In genomic region chr12:112987877-112988276, GRCm38 (mm10) we compare ENCODE assay signal across 9 mouse cellular contexts. TPM values are rescaled to one million over a fixed set of nuclear protein-coding genes. Genes with fewer than 3 reads are reported as not detected.
DNase-seq lines count a peak whose midpoint lies in the region; ATAC-seq and TF ChIP-seq lines count a peak whose summit lies in the region.
"Had no signal": no experiment of that assay in that cellular context is flagged by ENCODE, and none has a peak within 500 bp of the region (broad histone marks: within the 10 kb centered on the region; RNA-seq: fewer than 3 reads in every experiment).

No protein-coding gene starts in this region.

- H3K4me2 ChIP-seq in midbrain, embryonic 14.5 days (ENCODE audit: low read length), result no peak overlapping the region
- H3K4me2 ChIP-seq in midbrain, embryonic 16.5 days (ENCODE audit: low read length), result no peak overlapping the region
- H3K4me2 ChIP-seq: liver, embryonic 13.5 days had no signal

- no peak overlapping the region for H3K27ac ChIP-seq in midbrain, embryonic 14.5 days (replicated peaks; ENCODE audit: low read depth, low read length)
- H3K27ac ChIP-seq in midbrain, embryonic 16.5 days (ENCODE audit: low read length), result no peak overlapping the region
- no peak overlapping the region for H3K27ac ChIP-seq in embryonic facial prominence, embryonic 10.5 days (replicated peaks)
- H3K27ac ChIP-seq in spleen, adult 2 months (ENCODE audit: insufficient read depth, low read length), result no peak overlapping the region
- H3K27ac ChIP-seq: liver, embryonic 13.5 days had no signal

- ATAC-seq in midbrain, embryonic 14.5 days (ENCODE audit: low FRiP score, low TSS enrichment), result no peak
- ATAC-seq in midbrain, embryonic 16.5 days, result no peak

- H3K27me3 ChIP-seq in midbrain, embryonic 14.5 days (ENCODE audit: control insufficient read depth, insufficient read depth, low read length), result no peaks in the 10 kb centered on the region
- no peaks in the 10 kb centered on the region for H3K27me3 ChIP-seq in midbrain, embryonic 16.5 days (ENCODE audit: control insufficient read depth, insufficient read depth, low read depth, low read length)
- no peaks in the 10 kb centered on the region for H3K27me3 ChIP-seq in embryonic facial prominence, embryonic 10.5 days (replicated peaks; ENCODE audit: low read depth, poor library complexity, severe bottlenecking)
- H3K27me3 ChIP-seq in spleen, adult 2 months (ENCODE audit: control insufficient read depth, insufficient read depth, low read length), result no peaks in the 10 kb centered on the region
- H3K27me3 ChIP-seq: liver, embryonic 13.5 days had no signal

- H3K9me3 ChIP-seq in midbrain, embryonic 14.5 days (ENCODE audit: control insufficient read depth, low read length), result no peaks in the 10 kb centered on the region
- H3K9me3 ChIP-seq in midbrain, embryonic 16.5 days (replicated peaks; ENCODE audit: control insufficient read depth, low read length, poor library complexity, severe bottlenecking), result no peaks in the 10 kb centered on the region
- H3K9me3 ChIP-seq in embryonic facial prominence, embryonic 10.5 days, result no peaks in the 10 kb centered on the region
- H3K9me3 ChIP-seq: liver, embryonic 13.5 days had no signal

- TF ChIP-seq POLR2A in spleen, adult 2 months (IDR thresholded peaks at IDR 0.05; ENCODE audit: low read depth, low read length), result no peak

- WGBS in midbrain, embryonic 14.5 days, result 69% methylated on average over 6 of the region's 6 CpGs
- 75% methylated on average over 6 of the region's 6 CpGs for WGBS in midbrain, embryonic 16.5 days
- WGBS in embryonic facial prominence, embryonic 10.5 days, result 75% methylated on average over 6 of the region's 6 CpGs
- WGBS in spleen, adult 2 months, result 81% methylated on average over 6 of the region's 6 CpGs

- DNase-seq in embryo, embryonic 10 days (ENCODE audit: low spot score), result peak; percentile 41
- no peak for DNase-seq in embryo, embryonic 11 days
- DNase-seq in midbrain, embryonic 14.5 days, result peak; percentile 19
- DNase-seq in embryonic facial prominence, embryonic 10.5 days (ENCODE audit: low spot score), result peak; percentile 35
- peak in 1 of 2 experiments; percentile 35 for DNase-seq in spleen, adult 2 months (ENCODE audit: low read depth in 1 of 2, low spot score in 2 of 2)
- no peak for DNase-seq in urinary bladder, postnatal 10 days (ENCODE audit: low spot score)
- DNase-seq in right cerebral cortex, adult 18-20 months, result no peak
- DNase-seq: liver, embryonic 13.5 days had no signal

- no peaks in the 10 kb centered on the region for H3K4me1 ChIP-seq in midbrain, embryonic 14.5 days (ENCODE audit: control insufficient read depth, insufficient read depth, low read length)
- H3K4me1 ChIP-seq in midbrain, embryonic 16.5 days (ENCODE audit: control insufficient read depth, insufficient read depth, low read length), result no peaks in the 10 kb centered on the region
- H3K4me1 ChIP-seq in embryonic facial prominence, embryonic 10.5 days, result no peaks in the 10 kb centered on the region
- no peaks in the 10 kb centered on the region; the same call in 1 of the 2 replicates for H3K4me1 ChIP-seq in spleen, adult 2 months (ENCODE audit: control insufficient read depth, insufficient read depth, insufficient read length)

- H3K9ac ChIP-seq in midbrain, embryonic 14.5 days (replicated peaks; ENCODE audit: low read length), result no peak overlapping the region
- H3K9ac ChIP-seq in midbrain, embryonic 16.5 days (ENCODE audit: low read depth, low read length), result no peak overlapping the region
- H3K9ac ChIP-seq: liver, embryonic 13.5 days had no signal

- H3K4me3 ChIP-seq in midbrain, embryonic 14.5 days (replicated peaks; ENCODE audit: low read depth, low read length), result no peak overlapping the region
- no peak overlapping the region for H3K4me3 ChIP-seq in midbrain, embryonic 16.5 days (ENCODE audit: low read depth, low read length)
- no peak overlapping the region for H3K4me3 ChIP-seq in embryonic facial prominence, embryonic 10.5 days
- no peak overlapping the region for H3K4me3 ChIP-seq in spleen, adult 2 months (ENCODE audit: extremely low read depth, insufficient read depth, insufficient read length)
- H3K4me3 ChIP-seq: liver, embryonic 13.5 days had no signal

- TF ChIP-seq CTCF in spleen, adult 2 months (IDR thresholded peaks at IDR 0.05; ENCODE audit: extremely low read depth, insufficient read depth, insufficient read length, insufficient replicate concordance), result peak; percentile 24; the same call in 1 of the 2 replicates

- H3K36me3 ChIP-seq in midbrain, embryonic 14.5 days (ENCODE audit: control insufficient read depth, insufficient read depth, low read length), result peaks cover 68% of the 10 kb centered on the region
- H3K36me3 ChIP-seq in midbrain, embryonic 16.5 days (ENCODE audit: control insufficient read depth, insufficient read depth, low read length), result peaks cover 30% of the 10 kb centered on the region
- H3K36me3 ChIP-seq in embryonic facial prominence, embryonic 10.5 days (replicated peaks), result peaks cover 88% of the 10 kb centered on the region
- H3K36me3 ChIP-seq in spleen, adult 2 months (ENCODE audit: control insufficient read depth, insufficient read depth, low read length), result peaks cover 21% of the 10 kb centered on the region

RNA-seq across cellular contexts. Expression of gene Btbd6, which starts 11.6 kb away (rescaled TPM):
- 49.8 and 54.3 TPM in 2 replicates for polyA plus RNA-seq in midbrain, embryonic 14.5 days (2014; fragmentation: Nextera tagmentation; extraction: Ambion mirVana)
- polyA plus RNA-seq in midbrain, embryonic 16.5 days (2015; fragmentation: Nextera tagmentation; extraction: Ambion mirVana), result 55.5 and 58.8 TPM in 2 replicates
- 22.3 and 23.0 TPM in 2 replicates for polyA plus RNA-seq in embryonic facial prominence, embryonic 10.5 days (2016; fragmentation: Nextera tagmentation; extraction: Ambion mirVana)
- polyA plus RNA-seq in spleen, adult 2 months (2012; rRNA removed), result 22.3 and 61.1 TPM in 2 replicates

RNA-seq across cellular contexts. Expression of gene Brf1, which starts 12.6 kb away (rescaled TPM):
- 37.7 and 55.1 TPM in 2 replicates for polyA plus RNA-seq in midbrain, embryonic 14.5 days (2014; fragmentation: Nextera tagmentation; extraction: Ambion mirVana)
- 44.2 and 46.5 TPM in 2 replicates for polyA plus RNA-seq in midbrain, embryonic 16.5 days (2015; fragmentation: Nextera tagmentation; extraction: Ambion mirVana)
- polyA plus RNA-seq in embryonic facial prominence, embryonic 10.5 days (2016; fragmentation: Nextera tagmentation; extraction: Ambion mirVana), result 59.8 and 60.9 TPM in 2 replicates
- 127 and 186 TPM in 2 replicates for polyA plus RNA-seq in spleen, adult 2 months (2012; rRNA removed)

RNA-seq across cellular contexts. Expression of gene Pacs2, which starts 26.4 kb away (rescaled TPM):
- 28.7 and 32.5 TPM in 2 replicates for polyA plus RNA-seq in midbrain, embryonic 14.5 days (2014; fragmentation: Nextera tagmentation; extraction: Ambion mirVana)
- 27.6 and 32.3 TPM in 2 replicates for polyA plus RNA-seq in midbrain, embryonic 16.5 days (2015; fragmentation: Nextera tagmentation; extraction: Ambion mirVana)
- 13.7 and 14.3 TPM in 2 replicates for polyA plus RNA-seq in embryonic facial prominence, embryonic 10.5 days (2016; fragmentation: Nextera tagmentation; extraction: Ambion mirVana)
- 29.1 and 38.6 TPM in 2 replicates for polyA plus RNA-seq in spleen, adult 2 months (2012; rRNA removed)

RNA-seq across cellular contexts. Expression of gene Nudt14, which starts 46.0 kb away (rescaled TPM):
- polyA plus RNA-seq in midbrain, embryonic 14.5 days (2014; fragmentation: Nextera tagmentation; extraction: Ambion mirVana), result 53.2 and 59.4 TPM in 2 replicates
- 48.0 and 53.1 TPM in 2 replicates for polyA plus RNA-seq in midbrain, embryonic 16.5 days (2015; fragmentation: Nextera tagmentation; extraction: Ambion mirVana)
- polyA plus RNA-seq in embryonic facial prominence, embryonic 10.5 days (2016; fragmentation: Nextera tagmentation; extraction: Ambion mirVana), result 78.1 and 83.8 TPM in 2 replicates
- polyA plus RNA-seq in spleen, adult 2 months (2012; rRNA removed), result 25.4 and 28.8 TPM in 2 replicates

RNA-seq across cellular contexts. Expression of gene Jag2, which starts 58.3 kb away (rescaled TPM):
- 15.1 and 18.5 TPM in 2 replicates for polyA plus RNA-seq in midbrain, embryonic 14.5 days (2014; fragmentation: Nextera tagmentation; extraction: Ambion mirVana)
- 10.4 and 14.8 TPM in 2 replicates for polyA plus RNA-seq in midbrain, embryonic 16.5 days (2015; fragmentation: Nextera tagmentation; extraction: Ambion mirVana)
- polyA plus RNA-seq in embryonic facial prominence, embryonic 10.5 days (2016; fragmentation: Nextera tagmentation; extraction: Ambion mirVana), result 4.8 and 5.3 TPM in 2 replicates
- polyA plus RNA-seq in spleen, adult 2 months (2012; rRNA removed), result 7.8 and 8.6 TPM in 2 replicates

Comparison
In these comparisons a context has a peak if more than half of its experiments do, and no peak if none do; other contexts are left out.
1. DNase-seq: peak in embryo, embryonic 10 days (single experiment), midbrain, embryonic 14.5 days (single experiment) and embryonic facial prominence, embryonic 10.5 days (single experiment); none in embryo, embryonic 11 days (single experiment), urinary bladder, postnatal 10 days (single experiment) and right cerebral cortex, adult 18-20 months (single experiment).